Mouse (Mus musculus): ENCODE measurements around the gene Zfp609. TPM values are rescaled to one million over a fixed set of nuclear protein-coding genes. Genes with fewer than 3 reads are reported as not detected.

Zfp609 gene
- polyA plus RNA-seq, 1 experiment from 2014 or later = 6.2 TPM

GRCm38 (mm10) chr9:65680938-65681633, 146.3 kb downstream of the Zfp609 start:
- peaks cover 53% of the 10 kb centered on the region for H3K4me1 ChIP-seq
- H3K36me3 ChIP-seq = peaks cover 7% of the 10 kb centered on the region; the same call in 1 of the 2 replicates
- no peak overlapping the region for H3K9ac ChIP-seq
- H3K9me3 ChIP-seq = no peaks in the 10 kb centered on the region
- H3K4me2 ChIP-seq = 0 out of 2 replicates have a peak overlapping the region, but pooled peaks have one; percentile 7
- H3K27ac ChIP-seq = peak overlapping the region; percentile 85
- H3K27me3 ChIP-seq = no peaks in the 10 kb centered on the region
- no peak for ATAC-seq (ENCODE audit: borderline replicate concordance, extremely low read depth, low FRiP score, low TSS enrichment)
- H3K4me3 ChIP-seq = no peak overlapping the region
- 53% methylated on average over 4 of the region's 4 CpGs for WGBS

DNA sequence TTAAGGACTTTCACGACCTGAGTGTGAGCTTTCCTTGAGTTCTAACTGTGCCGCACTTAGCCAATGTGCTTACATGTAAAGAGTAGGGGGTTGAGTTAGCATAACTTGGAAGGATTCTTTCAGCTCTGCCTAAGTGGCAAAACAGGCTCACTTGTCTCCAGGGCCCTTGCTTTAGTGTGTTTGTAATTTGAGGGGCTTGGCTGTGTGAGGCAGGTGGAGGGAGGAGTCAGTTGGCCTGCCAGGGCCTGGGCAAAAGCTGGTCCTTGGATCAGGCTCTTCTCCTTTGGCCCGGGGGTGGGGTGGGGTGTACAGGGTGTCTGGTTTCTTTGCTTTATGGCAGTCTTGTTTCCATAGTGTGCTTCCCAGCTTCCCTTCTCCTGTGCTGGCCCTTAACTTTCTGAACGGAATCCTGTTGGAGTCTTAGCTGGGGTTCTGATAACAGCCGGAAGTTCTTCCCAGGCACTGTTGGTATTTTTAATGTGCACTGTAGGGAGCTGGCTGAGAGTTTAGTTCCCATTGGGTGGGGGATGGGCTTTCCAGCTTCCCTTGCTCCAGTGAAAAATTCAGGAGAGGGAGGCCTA, 148.1 kb downstream of the Zfp609 start:
- no peaks in the 10 kb centered on the region for H3K27me3 ChIP-seq
- WGBS = 2% methylated on average over 5 of the region's 5 CpGs
- H3K4me3 ChIP-seq = peak overlapping the region; percentile 74
- H3K27ac ChIP-seq = peak overlapping the region; percentile 85
- no peaks in the 10 kb centered on the region for H3K9me3 ChIP-seq
- ATAC-seq (ENCODE audit: borderline replicate concordance, extremely low read depth, low FRiP score, low TSS enrichment) = peak; percentile 56
- H3K4me2 ChIP-seq = peak overlapping the region; percentile 79
- H3K36me3 ChIP-seq = no peaks in the 10 kb centered on the region
- H3K9ac ChIP-seq = peak overlapping the region; percentile 17; the same call in 1 of the 2 replicates
- peaks cover 60% of the 10 kb centered on the region for H3K4me1 ChIP-seq

DNA sequence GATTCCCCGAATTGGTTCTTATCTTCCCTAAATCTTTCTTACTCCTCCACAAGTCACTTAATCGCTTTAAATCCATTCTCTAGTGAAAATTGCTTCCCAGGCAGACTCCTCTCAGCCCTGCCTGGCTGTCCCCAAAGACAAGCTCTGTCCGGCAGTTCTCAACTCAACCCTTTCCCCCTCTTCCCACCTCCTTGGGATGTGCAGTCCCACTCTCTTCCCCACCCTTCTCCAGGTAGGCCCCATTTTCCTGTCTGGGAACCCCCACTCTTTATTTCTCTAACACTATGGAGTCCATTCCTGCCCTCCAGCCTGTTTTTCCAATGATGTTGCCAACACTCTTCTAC, 150.3 kb downstream of the Zfp609 start:
- Histone ChIP-seq H3K9ac (peak overlapping the region; percentile 65), H3K4me3 (peak overlapping the region; percentile 74), H3K9me3 (no peaks in the 10 kb centered on the region), H3K27ac (peak overlapping the region; percentile 59), H3K36me3 (no peaks in the 10 kb centered on the region), H3K4me2 (peak overlapping the region; percentile 79), H3K4me1 (peaks cover 55% of the 10 kb centered on the region), H3K27me3 (no peaks in the 10 kb centered on the region)
- WGBS = 3% methylated on average over 3 of the region's 3 CpGs
- ATAC-seq (ENCODE audit: borderline replicate concordance, extremely low read depth, low FRiP score, low TSS enrichment) = no peak

DNA sequence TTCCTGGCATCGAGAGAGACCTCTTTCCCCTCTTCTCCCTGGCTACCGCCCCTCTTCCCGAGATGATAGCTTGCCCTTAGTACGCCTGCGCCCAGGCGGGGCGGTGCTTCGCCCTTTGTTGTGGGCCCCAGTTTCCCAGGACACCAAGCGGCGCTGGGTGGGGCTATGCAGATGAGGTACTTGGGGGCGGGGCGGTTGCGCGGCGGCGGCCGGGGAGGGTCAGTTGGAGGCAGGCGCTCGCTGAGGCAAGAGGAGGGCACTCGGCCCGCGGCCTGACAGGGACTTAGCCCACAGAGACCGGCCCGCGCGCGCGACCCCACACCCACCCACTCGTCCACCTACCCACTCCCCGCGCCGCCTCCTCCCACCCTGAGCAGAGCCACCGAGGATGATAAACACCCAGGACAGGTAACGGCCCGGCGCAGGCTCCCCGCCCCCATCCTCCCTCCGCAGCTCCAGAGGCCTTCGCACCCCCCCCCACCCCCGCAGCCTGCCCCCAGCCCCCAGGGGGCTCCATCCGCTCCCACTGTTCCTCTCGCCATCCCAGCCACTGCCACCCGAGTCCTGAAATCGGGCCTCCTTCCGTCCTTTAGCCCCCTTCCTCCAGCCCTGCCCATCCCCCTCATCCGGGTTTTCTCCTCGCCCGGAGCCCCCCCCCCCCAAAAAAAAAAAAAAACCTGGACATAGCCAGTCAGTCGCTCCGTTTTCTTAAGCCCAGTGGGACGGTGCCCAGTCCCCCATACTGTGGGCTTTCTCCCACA, 150.8 kb downstream of the Zfp609 start:
- Histone ChIP-seq H3K36me3 (no peaks in the 10 kb centered on the region), H3K9me3 (no peaks in the 10 kb centered on the region), H3K27me3 (no peaks in the 10 kb centered on the region), H3K9ac (peak overlapping the region; percentile 65), H3K4me2 (peak overlapping the region; percentile 79), H3K4me3 (peak overlapping the region; percentile 74), H3K4me1 (peaks cover 55% of the 10 kb centered on the region), H3K27ac (peak overlapping the region; percentile 59)
- ATAC-seq (ENCODE audit: borderline replicate concordance, extremely low read depth, low FRiP score, low TSS enrichment) = peak; percentile 95
- under 1% methylated on average over 42 of the region's 51 CpGs for WGBS

DNA sequence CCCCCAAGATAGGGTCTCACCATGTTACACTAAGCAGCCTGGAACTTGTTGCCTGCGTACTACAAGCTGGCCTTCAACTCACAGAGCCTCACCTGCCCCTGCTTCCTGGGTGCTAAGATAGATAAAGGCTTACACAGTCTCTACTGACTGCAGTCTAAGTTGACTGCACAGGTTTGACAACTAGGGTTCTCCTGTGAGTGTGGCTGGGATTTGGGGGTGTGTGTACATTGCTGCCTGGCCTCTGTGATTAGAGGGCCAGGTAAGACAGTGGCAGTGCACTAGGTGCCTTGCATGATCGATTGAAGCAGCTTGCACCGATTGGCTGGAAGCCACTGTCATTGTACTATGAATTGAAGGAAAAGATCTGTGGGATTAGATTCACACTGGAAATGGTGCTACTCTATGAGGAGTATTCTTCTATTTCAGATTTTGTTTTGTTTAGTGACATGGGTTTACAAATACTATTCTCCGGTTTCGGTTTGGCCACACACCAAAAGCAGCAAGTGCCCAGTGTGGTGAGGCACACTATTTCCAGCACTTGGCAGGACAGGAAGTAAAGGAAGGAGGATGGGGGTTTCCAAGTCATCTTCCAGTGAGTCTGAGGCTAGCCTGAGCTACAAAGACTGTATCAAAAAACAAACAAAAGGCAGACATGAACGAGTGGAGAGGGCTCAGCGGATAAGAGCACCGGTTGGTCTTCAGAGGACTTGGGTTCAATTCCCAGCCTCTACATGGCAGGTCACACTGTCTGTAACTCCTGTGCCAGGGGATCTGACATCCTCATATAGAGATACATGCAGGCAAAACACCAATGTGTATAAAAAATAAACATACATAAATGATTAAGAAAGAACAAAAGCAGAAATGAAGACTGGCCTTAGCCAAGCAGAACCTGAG, 151.7 kb downstream of the Zfp609 start:
- Histone ChIP-seq H3K9me3 (no peaks in the 10 kb centered on the region), H3K27ac (peak overlapping the region; percentile 29; the same call in 1 of the 2 replicates), H3K36me3 (no peaks in the 10 kb centered on the region), H3K4me3 (peak overlapping the region; percentile 74), H3K4me2 (peak overlapping the region; percentile 79), H3K27me3 (no peaks in the 10 kb centered on the region), H3K4me1 (peaks cover 50% of the 10 kb centered on the region), H3K9ac (0 out of 2 replicates have a peak overlapping the region, but pooled peaks have one; percentile 13)
- 46% methylated on average over 8 of the region's 8 CpGs for WGBS
- ATAC-seq (ENCODE audit: borderline replicate concordance, extremely low read depth, low FRiP score, low TSS enrichment) = peak; percentile 4; the same call in 1 of the 2 replicates

DNA sequence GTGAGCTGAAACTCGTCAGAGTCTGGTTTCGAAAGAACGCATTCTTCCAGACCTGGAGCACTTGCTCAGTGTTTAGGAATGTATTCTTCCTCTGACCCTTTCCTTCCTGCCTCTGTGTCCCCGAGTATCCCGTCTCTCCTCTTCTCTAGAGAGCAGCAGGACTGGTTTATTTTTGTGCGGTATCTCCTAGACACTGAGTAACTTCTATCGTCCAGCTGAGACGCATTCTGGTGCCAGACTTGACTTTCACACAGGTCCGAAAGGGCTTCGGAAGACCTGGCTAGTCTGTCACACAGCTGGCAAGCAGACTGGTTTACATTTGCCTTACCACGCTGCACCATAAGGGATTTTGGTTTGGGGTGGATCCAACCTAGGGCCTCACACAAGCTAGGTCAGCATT, 154.4 kb downstream of the Zfp609 start:
- WGBS = 47% methylated on average over 11 of the region's 11 CpGs
- Histone ChIP-seq H3K4me1 (peaks cover 24% of the 10 kb centered on the region), H3K36me3 (no peaks in the 10 kb centered on the region), H3K27ac (peak overlapping the region; percentile 31; the same call in 1 of the 2 replicates), H3K27me3 (no peaks in the 10 kb centered on the region), H3K4me2 (no peak overlapping the region), H3K9me3 (no peaks in the 10 kb centered on the region), H3K4me3 (no peak overlapping the region), H3K9ac (no peak overlapping the region)
- ATAC-seq (ENCODE audit: borderline replicate concordance, extremely low read depth, low FRiP score, low TSS enrichment) = no peak

GRCm38 (mm10) chr9:65671431-65671931, 155.9 kb downstream of the Zfp609 start:
- Histone ChIP-seq H3K4me1 (peaks cover 15% of the 10 kb centered on the region; the same call in 1 of the 2 replicates), H3K9me3 (no peaks in the 10 kb centered on the region), H3K9ac (no peak overlapping the region), H3K4me3 (no peak overlapping the region), H3K27me3 (no peaks in the 10 kb centered on the region), H3K27ac (peak overlapping the region; percentile 55), H3K4me2 (no peak overlapping the region), H3K36me3 (no peaks in the 10 kb centered on the region)
- ATAC-seq (ENCODE audit: borderline replicate concordance, extremely low read depth, low FRiP score, low TSS enrichment) = 0 out of 2 replicates have a peak, but pooled peaks have one; percentile 15
- WGBS = 48% methylated on average over 9 of the region's 9 CpGs

DNA sequence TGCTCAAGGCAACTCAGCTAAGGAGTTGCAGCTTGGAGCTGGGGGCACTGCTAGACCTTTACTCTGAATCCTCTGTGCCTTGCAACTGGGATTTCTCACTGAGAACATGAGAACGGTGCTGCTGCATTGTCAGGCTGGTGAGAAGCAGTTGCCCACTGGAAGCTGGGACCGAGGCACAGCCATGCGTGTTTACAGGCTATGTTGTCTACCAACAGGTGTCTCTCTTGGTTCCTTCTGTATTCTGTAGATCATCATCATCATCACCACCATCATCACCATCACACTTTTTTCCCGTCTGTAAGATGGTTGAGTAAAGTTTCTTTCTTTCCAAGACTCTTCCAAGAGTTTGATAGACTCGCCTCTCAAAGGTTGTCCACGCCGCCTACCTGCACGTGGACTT, 159.7 kb downstream of the Zfp609 start, which contains the start of gene Oaz2:
TSS of gene Oaz2 (plus strand) at position 301 of the 400 bp plus-strand sequence.
- H3K27ac ChIP-seq = no peak within 1 kb of the TSS
- H3K36me3 ChIP-seq = no peaks in the 10 kb centered on the region
- peaks cover 8% of the 10 kb centered on the region; the same call in 1 of the 2 replicates for H3K4me1 ChIP-seq
- no peaks in the 10 kb centered on the region for H3K9me3 ChIP-seq
- WGBS = 90% methylated on average over 8 of the region's 8 CpGs
- ATAC-seq (ENCODE audit: borderline replicate concordance, extremely low read depth, low FRiP score, low TSS enrichment) = no peak
- no peak within 1 kb of the TSS for H3K4me2 ChIP-seq
- no peak within 1 kb of the TSS for H3K4me3 ChIP-seq
- H3K9ac ChIP-seq = no peak within 1 kb of the TSS
- H3K27me3 ChIP-seq = no peaks in the 10 kb centered on the region

- WGBS = 20% methylated on average over 5 of the region's 5 CpGs
- H3K27ac ChIP-seq = no peak overlapping the region
- H3K4me2 ChIP-seq = no peak overlapping the region
- no peaks in the 10 kb centered on the region for H3K4me1 ChIP-seq
- H3K4me3 ChIP-seq = no peak overlapping the region
- ATAC-seq (ENCODE audit: borderline replicate concordance, extremely low read depth, low FRiP score, low TSS enrichment) = no peak
- H3K9me3 ChIP-seq = no peaks in the 10 kb centered on the region
- H3K9ac ChIP-seq = no peak overlapping the region
- H3K27me3 ChIP-seq = no peaks in the 10 kb centered on the region
- H3K36me3 ChIP-seq = no peaks in the 10 kb centered on the region
Observed at GRCm38 (mm10) chr9:65666042-65666441, 161.3 kb downstream of the Zfp609 start.

DNA sequence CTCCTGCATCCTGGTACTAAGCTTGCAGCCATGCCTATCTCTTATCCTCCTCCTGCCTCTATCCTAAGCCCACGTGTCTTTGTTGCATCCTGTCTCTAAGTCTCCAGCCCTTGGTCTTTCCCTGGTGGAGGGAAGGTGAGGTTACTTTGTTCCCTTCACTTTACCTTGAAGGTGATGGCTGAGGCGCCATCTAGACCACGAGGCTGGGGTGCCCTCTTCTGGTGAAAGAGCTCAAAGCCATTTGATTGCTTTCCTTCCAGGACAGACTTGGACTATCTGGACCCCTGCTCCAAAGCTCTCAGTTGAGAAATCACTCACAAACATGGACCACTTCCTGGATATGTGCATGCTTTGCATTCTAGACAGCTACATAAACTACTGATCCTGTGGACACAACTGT, 163.2 kb downstream of the Zfp609 start:
- no peak overlapping the region for H3K4me2 ChIP-seq
- 3% methylated on average over 3 of the region's 3 CpGs for WGBS
- H3K36me3 ChIP-seq = no peaks in the 10 kb centered on the region
- H3K27me3 ChIP-seq = no peaks in the 10 kb centered on the region
- no peak overlapping the region for H3K27ac ChIP-seq
- no peak overlapping the region for H3K4me3 ChIP-seq
- 0 out of 2 replicates have a peak, but pooled peaks have one; percentile 11 for ATAC-seq (ENCODE audit: borderline replicate concordance, extremely low read depth, low FRiP score, low TSS enrichment)
- no peaks in the 10 kb centered on the region for H3K4me1 ChIP-seq
- H3K9me3 ChIP-seq = no peaks in the 10 kb centered on the region
- no peak overlapping the region for H3K9ac ChIP-seq

DNA sequence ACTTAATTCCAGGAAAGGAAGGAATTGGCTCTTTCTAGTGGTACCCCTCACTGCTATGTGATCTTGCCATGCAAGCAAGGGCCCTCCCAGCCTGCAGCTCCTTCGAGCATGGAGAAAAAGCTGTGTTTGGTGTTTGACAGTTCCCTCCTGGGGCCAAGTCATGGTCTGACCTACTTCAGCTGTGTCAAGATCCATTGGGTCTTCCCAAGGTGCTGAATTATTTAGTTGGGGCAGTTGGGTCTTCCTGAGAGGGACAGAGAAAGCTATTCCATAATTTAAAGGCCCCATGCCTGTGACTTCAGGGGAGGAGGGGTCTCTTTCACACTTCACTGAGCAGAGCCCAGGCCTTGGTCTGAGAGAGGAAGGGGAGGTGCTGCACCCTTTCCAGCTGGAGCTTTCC, 165.9 kb downstream of the Zfp609 start:
- Histone ChIP-seq H3K9me3 (no peaks in the 10 kb centered on the region), H3K27me3 (no peaks in the 10 kb centered on the region)
- ATAC-seq (ENCODE audit: borderline replicate concordance, extremely low read depth, low FRiP score, low TSS enrichment) = no peak

More for the DNA sequence above, 165.9 kb downstream of the Zfp609 start:
- WGBS = 60% methylated on average over 1 of the region's 1 CpGs
- H3K4me3 ChIP-seq = no peak overlapping the region
- no peak overlapping the region for H3K9ac ChIP-seq
- H3K4me1 ChIP-seq = no peaks in the 10 kb centered on the region
- H3K36me3 ChIP-seq = no peaks in the 10 kb centered on the region
- no peak overlapping the region for H3K27ac ChIP-seq
- no peak overlapping the region for H3K4me2 ChIP-seq
